Mouse (Mus musculus): Measurements from ENCODE around the gene Sh3pxd2b.

DNA sequence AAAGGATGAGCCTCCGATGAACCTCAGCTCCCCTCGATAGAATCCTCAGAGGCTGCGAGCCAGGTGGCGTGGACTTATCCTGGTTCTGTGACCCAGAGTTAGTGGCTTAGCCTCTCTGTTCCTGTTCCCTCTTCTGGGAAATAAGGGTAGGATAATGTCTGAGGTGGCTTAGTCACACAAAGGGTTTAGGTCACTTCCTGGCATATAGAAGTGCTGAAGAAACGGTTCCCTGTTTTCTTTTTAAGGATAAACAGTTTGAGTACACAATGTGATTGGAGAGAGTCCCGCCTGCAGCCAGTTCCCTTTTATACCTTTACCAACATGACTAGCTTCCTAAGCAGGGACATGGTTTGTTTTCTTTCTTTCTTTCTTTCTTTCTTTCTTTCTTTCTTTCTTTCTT is 10.8 kb downstream of the Sh3pxd2b start:
- TF ChIP-seq CTCF (IDR thresholded peaks at IDR 0.05) (no peak), EP300 (IDR thresholded peaks at IDR 0.05) (peak; percentile 90)

Measured in lung, postnatal 0 days (tissue).